Mouse (Mus musculus): ENCODE measurements at regions not wholly inside any gene's neighbourhood (a gene's known extent, or its start where the extent isn't known, plus 50 kb on each side); places are given as distances from the start of the nearest gene placed in this dataset.

DNA sequence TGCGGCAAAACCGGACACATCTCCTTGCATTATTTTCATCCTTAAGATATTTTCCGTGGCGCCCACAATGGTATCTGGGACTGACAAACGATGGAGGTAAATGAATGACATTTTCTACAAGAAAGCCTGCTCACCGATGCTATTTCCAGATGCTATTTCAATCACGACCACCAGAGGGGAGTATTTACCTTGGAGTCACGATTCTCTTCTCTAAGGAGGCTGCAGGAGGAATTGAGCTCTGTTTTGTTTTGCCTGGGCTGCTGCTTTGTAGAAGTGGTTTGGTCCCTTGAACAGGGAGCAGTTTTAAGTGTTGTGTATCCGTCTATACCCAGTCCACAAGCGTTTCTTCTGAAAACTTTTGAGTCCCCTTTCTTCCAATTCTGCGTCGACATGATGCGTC lies 128.7 kb upstream of the Itga1 start:
- peak; percentile 34 for DNase-seq

DNA sequence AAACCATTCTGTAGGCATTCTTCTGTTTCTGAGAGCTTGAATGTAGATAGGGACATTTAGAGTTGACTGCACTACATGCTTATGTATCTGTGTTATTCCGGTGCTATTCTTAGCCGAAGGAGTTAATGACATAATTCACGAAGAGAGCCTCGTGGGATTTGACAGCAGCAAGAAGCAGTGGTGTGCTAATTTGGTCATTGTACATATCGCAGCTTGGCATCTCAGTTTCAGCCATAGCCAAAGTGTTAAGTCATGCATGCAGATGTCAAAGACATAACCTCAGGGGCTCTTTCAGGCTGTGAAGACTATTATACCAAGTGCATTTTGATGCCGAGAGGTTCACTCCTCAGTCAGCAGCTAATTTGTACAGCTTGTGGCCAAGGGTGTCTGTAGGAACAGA lies 125.1 kb upstream of the Itga1 start:
- DNase-seq, result no peak

DNA sequence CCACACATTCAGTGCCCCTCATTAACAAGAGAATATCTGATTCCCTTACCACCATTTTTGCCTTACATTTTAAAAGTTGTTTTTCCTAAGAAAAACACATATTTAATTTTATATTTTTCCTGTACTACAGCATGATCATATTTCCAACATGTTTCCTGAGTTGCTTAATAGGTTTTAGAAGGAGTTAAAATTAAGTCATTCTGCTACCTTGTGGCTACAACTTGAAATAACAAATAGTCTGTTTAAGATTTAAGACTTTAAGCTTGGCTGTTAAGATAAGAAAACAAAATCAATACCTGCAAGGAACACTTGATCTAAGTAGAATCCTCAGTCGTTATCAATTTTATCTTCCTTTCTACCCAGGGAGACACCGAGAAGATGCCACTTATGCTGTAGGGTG lies 117.9 kb upstream of the Itga1 start:
- DNase-seq, result no peak

DNA sequence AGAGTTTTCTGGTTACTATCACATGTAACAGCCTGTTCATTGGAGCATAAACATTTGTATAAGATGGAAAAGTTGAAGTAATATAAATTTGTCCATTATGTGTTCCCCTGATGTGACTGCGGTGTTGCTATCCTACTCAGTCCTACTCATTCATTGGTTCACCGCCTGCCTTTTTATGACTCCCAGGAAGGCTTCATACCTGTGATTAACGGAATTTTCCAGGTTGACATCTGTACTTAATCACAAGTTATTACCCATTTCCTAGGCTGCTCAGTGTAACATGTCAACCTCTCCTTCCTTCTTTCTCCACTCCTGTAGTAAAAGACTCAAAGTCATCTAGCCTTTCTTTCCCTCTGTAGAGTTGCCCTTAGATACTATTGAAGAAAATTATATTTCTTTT lies 109.5 kb upstream of the Itga1 start:
- DNase-seq, result no peak

DNA sequence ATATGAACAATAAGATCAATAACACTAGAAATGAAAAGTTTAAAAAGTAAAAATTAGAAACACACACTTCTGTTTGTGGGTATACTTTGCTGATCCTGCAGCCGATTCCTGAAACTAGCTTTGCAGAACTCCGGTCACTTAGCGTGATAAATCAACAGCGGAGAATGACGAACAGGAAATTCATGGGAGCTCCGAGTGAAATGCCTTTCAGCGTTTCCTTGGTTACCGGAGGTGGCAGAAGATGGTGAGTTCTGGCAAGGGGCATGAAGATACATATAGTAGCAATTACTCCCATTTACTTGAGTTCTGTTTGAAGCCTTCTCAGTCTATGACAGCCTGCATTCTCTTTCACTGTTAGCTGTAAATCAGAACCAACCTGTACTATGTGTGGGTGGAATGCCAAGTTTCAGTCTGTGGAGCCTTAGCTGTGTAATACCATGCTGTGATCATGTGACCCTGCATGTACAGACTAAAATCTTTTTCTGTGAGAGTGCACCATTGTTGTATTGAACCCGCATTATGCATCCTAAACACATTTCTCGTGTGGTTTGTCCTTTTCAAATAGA lies 109.0 kb upstream of the Itga1 start:
- no peak for DNase-seq

DNA sequence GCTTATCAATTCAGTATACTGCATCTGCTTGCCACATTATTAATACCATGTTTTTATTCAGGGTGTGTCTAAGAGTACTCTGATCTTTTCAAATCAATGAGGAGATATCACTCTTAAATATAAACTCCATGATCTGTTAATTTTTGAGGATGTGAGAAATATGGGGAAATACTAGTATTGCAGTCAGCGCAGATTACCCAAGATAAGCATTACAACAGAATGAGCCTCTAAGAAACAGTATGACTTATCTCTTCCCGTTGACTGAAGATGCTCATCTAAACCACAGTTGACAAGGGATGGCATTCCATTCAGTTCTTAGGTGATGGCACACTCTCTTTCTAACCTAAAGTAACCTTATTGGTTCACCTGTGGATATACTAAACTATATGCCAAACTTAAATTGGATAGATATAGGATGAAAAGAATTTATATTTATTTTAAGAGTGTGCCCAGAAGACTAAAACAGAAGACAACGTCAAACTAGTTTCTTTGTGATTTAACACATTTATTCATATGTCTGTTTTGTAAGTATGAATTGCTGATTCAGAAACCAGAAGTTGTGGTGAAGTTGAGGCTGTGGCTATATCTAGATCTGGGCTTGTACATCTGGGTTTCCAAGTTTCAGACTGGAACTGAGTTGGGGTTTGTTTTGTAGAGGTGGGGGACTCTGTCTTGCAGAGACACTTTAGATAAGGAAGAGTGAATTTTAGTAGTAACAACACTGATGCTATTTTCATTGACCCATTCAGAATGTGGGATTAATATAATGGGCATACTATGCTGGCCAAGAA lies 107.8 kb upstream of the Itga1 start:
- DNase-seq, result no peak

DNA sequence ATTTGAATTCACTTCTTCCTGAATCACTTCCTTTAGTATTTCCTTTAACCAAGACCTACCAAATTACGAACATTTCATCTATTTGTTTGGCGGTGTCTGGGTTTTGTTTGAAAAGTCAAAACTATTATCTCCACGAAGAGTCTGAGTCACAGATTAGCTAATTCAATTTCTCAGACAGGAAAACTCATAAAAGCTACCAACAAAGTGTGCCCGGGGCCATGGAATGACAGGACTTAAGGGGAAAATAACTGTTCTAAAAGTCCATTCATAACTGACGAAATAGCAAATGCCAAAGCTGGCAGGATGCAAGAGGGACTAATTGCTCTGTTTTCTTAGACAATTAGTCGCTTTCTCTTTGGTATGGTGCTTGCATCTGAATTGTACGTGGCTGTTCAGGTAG lies 105.0 kb upstream of the Itga1 start:
- DNase-seq, result no peak

DNA sequence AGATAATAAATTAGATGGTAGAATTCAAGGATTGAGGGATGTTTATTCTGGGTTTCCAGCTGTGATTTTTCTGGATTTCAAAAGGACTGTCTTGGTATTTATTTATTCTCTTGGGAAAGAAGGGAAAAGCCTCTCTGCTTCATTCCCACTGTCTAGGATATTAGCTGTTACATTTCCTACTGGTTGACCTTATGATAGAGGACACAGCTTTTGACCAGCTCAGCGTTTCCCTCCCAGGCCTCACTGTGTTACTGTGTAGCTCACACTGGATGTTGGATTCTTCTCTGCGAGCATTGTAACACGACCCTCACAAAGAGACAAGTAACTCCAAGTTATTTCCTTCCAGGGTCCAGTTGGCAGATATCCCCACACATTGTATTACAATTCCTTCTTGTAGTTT lies 97.4 kb upstream of the Itga1 start:
- no peak for DNase-seq

DNA sequence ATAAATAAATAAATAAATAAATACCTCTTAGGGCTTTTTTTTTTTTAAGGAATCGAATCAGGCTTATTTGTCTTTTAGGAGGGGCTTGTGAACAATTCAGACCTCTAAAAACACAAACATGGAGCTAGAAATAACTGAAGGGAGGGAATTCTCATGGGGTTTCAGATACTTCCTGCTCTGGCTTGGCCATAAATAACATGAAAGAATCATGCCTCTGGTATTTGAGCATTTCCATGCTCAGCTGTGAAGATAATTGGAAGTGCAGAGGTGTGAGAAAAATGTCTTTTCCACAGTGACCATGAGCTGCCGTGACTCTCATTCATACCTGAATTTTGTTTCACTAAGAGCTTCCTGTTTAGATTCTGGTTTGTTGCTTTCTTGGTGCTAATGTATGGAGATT lies 86.3 kb upstream of the Itga1 start:
- DNase-seq, result no peak

DNA sequence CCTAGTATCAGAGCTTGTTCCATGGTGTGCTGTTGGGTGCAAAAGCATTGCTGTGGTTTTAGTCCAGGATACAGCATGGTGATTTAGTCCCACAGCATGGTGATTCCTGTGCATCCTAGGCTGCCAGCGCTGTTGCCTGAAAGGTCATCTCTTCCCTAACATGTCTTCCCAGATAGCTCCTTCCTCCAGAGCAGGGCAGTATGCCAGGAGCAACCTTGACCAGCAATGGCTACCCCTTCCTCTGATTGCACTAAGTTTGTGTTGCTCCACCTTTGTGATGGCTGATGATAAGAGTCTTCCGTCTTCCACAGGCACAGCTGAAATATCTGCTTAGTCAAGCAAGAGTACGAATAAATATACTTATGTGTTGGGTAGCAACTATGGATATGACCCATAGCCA lies 85.6 kb upstream of the Itga1 start:
- no peak for DNase-seq

DNA sequence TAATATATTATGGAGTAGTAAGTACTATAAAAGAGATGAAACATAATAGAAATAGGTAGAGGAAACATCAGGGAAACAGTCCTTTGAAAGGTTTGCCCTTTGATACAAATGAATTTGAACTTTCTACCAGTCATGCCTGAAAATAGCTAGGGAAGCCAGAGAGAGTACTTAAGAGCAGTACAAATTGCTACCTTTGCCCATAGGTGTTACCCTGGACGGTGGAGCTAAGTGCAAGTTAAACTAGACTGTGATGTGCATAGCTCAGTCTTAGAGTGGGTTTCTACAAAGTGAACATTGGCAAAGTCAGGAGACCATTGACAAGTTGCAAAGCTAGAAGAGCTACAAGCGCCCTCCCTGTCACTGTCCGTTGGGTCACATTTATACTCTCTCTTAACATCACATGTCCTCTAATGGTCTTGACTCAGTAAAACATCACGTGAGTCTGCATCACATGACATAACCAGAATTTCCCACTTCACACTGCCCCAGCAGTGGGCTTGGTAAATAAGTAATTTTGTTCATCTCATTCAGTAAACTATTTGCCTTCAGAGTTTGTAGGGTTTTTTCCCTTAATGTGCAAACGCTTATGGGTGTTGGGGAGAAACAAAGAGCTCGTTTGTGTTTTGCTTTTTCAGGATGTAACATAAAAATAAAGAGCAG lies 80.6 kb upstream of the Itga1 start:
- no peak for DNase-seq

DNA sequence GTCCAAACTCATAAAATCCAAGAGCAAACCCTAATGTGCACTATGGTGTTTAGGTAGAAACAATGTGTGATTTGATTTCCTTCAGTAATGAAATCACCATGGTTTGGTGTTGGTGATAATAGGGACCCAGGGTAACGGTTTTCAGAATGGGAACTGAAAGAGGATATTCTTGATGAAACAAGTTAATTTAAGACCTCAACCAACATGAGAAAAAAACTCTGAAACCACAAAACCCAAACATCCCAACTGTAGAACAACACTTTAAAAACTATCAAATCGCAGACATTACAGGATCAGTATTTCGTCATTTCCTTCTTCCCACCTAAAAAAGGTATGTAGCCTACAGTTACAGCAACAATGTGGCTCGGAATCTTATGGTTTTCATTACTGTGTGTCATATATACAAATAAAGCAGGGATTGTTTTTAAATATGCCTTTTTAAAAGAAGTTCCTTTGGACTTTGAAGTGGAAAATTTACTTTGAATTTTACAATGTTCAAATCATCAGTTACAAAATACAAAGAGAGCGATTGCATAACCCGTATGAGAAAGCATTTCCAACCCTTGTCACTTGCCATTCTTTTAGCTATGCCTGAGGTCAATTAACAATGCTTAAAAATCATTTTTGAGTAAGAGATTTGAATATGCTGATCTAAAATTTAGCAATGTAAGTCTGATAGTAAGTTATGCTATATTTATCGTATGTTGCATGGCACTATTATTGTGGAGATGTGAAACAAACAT lies 76.6 kb upstream of the Itga1 start:
- DNase-seq, result no peak

DNA sequence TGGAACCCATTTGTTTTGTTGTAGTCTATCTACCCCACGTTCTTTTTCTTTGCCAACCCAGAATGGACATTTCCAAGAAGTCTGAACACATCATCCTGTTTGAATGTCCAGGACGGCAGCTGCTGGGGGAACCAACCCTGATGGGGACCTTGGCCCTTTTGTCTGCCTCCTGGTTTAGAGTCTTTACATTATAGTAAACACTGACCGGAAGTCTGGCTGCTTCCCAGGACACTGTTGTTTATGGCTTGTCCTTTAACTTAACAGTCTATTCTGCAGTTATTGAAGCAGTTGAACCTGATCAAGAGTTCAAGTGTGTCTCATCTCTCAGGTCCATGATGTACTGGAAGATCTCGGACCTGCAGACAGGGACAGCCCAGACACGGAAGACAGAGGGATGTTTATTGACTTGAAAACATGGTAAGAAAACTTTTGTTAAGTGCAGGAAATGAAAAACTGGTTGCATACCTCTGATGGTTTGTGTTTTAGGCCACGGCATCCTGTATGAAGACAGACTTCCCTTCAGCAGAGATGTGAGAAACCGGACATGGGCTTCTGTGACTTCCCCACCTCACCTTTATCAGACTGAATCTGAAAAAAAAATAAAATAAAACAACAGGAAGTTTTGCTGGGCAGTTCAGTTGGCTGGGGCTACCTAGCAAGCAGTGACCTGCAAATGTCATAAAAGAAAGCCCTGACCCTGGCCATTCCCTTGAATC lies 69.7 kb upstream of the Itga1 start:
- no peak for DNase-seq

DNA sequence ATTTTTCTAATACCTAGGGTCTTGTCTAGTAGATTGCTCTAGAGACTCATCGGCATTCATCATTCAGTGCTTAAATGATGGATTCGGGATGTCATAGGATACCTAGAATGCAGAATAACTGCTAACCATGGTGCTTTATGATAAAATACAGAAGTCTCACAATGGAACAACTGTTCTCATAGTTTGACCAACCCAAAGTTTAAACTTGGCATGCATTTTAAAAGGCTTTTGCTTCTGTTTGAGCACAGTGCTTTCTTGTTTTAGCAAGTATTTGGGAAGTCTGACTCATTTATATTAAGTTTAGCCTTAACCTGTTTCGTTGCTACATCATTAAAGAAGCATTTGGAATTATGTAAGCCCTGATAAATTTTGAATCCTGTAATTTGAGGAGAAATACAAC lies 64.2 kb upstream of the Itga1 start:
- DNase-seq, result no peak

DNA sequence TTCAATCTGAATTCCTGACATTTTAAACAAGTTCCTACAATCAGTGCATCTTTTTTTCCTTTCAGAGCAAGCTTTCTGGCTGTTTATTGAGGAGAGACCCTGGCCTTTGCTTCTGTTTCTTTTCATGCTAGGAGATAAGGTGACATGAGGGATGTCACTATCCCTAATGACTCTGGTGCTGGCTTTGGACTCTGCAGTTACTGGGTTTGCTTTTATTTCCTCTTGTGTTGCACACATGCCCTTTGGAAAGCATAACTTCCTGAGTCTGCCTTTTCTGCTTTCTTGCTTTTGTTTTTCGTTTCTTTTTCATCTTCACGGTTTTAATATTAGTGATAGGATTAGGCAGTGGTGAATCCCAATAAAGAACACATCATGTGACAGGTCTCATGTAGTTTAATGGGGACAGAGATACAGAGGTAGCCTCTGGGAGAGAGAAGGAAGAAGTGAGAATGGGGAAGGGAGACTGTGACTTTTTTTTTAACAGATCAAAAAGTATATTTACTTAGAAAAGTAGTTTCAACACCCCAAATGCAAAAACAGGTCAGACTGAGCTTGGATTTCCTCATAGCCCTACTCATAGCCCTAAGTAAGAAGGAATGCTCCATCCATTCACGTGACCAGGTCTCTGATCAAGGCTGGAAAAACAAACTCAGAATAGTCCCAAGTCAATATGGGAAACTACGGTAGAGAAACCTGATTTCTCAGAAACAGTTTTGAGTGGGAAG lies 61.1 kb upstream of the Itga1 start:
- DNase-seq, result no peak

DNA sequence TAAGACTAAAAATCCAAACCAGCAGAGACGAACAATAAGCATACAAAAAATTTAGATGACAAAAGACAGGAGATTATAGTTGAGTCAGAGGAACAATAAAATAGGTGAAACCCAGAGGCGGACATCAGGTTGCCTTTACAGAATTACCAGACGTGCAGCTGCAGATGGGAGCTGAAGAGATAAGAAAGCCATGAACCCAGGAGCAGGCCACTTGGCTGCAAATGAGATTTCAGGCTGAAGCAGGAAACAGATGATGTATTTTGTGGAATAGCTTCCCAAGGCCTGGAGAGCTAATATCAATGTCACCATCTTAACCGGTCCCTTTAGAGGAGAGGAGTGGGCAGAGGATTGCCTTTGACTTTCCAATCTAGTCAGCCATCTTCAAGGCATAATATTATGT lies 57.6 kb upstream of the Itga1 start:
- no peak for DNase-seq

Measured in layer of hippocampus, adult 9-11 months (tissue).